Mouse (Mus musculus) neural tube, embryonic 14.5 days (tissue): ENCODE results near the gene Zfp729b. TPM values are rescaled to one million over a fixed set of nuclear protein-coding genes. Genes with fewer than 3 reads are reported as not detected.

Source experiments
- ATAC-seq: fragments of 200-750 bp; cut with Nextera tagmentation; 2 replicates; pipeline ENCODE4 v1.8.0; 2017; ENCODE audit warnings: low read depth, mild to moderate bottlenecking, moderate TSS enrichment, moderate library complexity
- H3K27ac ChIP-seq: fragments of 300-500 bp; sonication (generic); 2 replicates; pipeline ENCODE4 v1.5.1; 2014; ENCODE audit warnings: low read depth, mild to moderate bottlenecking, control low read depth, low read length, moderate library complexity, mixed read lengths
- H3K27me3 ChIP-seq: fragments of 300-500 bp; sonication (generic); 2 replicates; pipeline ENCODE4 v1.6.1; 2014; ENCODE audit warnings: low read length; ENCODE audit not compliant: control insufficient read depth, insufficient read depth
- H3K36me3 ChIP-seq: fragments of 300-500 bp; sonication (generic); 2 replicates; pipeline ENCODE4 v1.6.1; 2014; ENCODE audit warnings: low read length, mixed read lengths; ENCODE audit not compliant: control insufficient read depth, insufficient read depth
- H3K4me1 ChIP-seq: fragments of 300-500 bp; sonication (generic); 2 replicates; pipeline ENCODE4 v1.6.1; 2014; ENCODE audit warnings: low read length; ENCODE audit not compliant: control insufficient read depth, insufficient read depth
- H3K4me2 ChIP-seq: fragments of 300-500 bp; sonication (generic); 2 replicates; pipeline ENCODE4 v1.6.1; 2014; ENCODE audit warnings: mild to moderate bottlenecking, low read depth, low read length, control low read depth
- H3K4me3 ChIP-seq: fragments of 300-500 bp; sonication (generic); 2 replicates; pipeline ENCODE4 v1.5.1; 2014; ENCODE audit warnings: low read depth, low read length, control low read depth, mixed read lengths
- H3K9ac ChIP-seq: fragments of 300-500 bp; sonication (generic); replicated peaks from 2 replicates; pipeline ENCODE4 v1.6.1; 2014; ENCODE audit warnings: low read depth, mild to moderate bottlenecking, control low read depth, low read length, mixed read lengths
- H3K9me3 ChIP-seq: fragments of 300-500 bp; sonication (generic); 2 replicates; pipeline ENCODE4 v1.6.1; 2016; ENCODE audit warnings: low read length; ENCODE audit not compliant: control insufficient read depth
- WGBS: fragments of 180-500 bp; shearing (Covaris S2); extraction: QIAGEN DNeasy Blood & Tissue Kit; methylation state at CpG from one replicate; pipeline ENCODE4 v1.1.7; 2014; 5-methylcytosine and 5-hydroxymethylcytosine counted together
- polyA plus RNA-seq: library from polyadenylated mRNA; unstranded; fragments of >200 nt; fragmentation: Nextera tagmentation; extraction: Ambion mirVana; gene quantifications from 2 replicates; pipeline ENCODE4 v1.2.1, GENCODE M21; 2014

Zfp729b gene
- polyA plus RNA-seq = 6.1 and 7.2 TPM in 2 replicates

DNA sequence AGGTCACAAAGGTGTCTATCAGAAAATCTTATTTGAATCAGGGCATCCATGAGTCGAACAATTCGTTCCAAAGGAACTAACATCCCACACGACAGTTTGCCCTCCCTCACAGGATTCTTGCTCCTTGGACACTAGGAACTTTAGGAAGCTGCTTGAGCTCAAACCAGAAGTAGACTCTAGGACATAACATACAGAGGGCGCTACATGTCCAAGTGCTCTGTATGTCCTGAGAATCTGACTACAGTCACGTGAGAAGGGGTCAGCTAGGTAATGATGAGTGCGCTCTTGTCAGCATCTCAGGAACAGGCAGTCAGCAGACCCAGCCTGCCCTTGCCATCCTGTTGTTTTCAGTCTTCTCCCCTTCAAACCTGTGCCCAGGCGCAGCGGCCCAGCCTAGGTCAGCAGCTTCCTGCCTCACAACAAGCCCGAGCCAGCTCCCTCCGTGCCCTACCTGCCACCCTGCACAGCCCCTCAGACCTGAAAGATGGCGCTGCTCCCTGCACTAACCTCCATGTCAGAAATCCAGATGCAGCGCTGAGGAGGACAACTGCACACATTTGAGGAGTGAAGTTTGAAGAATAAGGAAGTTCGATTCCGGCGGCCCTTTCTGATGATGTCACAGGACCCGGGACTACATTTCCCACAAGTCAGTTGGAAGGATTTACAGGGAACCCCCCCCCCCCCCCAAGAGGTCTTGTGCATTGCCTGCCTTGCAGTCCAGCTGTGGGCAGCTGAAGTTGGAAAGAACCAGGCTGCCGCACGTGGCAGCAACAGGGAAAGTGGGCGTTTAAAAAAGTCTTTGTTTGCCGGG is at the start of gene Zfp729b:
TSS of gene Zfp729b (minus strand) at position 642 of the 811 bp plus-strand sequence.
- H3K36me3 ChIP-seq = no peaks in the 10 kb centered on the region
- no peaks in the 10 kb centered on the region for H3K9me3 ChIP-seq
- 0 out of 2 replicates have a peak within 1 kb of the TSS, but pooled peaks have one; percentile 60 for H3K27ac ChIP-seq
- ATAC-seq = peak; percentile 98
- H3K27me3 ChIP-seq = no peaks in the 10 kb centered on the region
- H3K4me2 ChIP-seq = peak within 1 kb of the TSS; percentile 57
- peak within 1 kb of the TSS; percentile 55 for H3K4me3 ChIP-seq
- 5% methylated on average over 20 of the region's 20 CpGs for WGBS
- peak within 1 kb of the TSS; percentile 46 for H3K9ac ChIP-seq
- H3K4me1 ChIP-seq = peaks cover 5% of the 10 kb centered on the region; the same call in 1 of the 2 replicates

DNA sequence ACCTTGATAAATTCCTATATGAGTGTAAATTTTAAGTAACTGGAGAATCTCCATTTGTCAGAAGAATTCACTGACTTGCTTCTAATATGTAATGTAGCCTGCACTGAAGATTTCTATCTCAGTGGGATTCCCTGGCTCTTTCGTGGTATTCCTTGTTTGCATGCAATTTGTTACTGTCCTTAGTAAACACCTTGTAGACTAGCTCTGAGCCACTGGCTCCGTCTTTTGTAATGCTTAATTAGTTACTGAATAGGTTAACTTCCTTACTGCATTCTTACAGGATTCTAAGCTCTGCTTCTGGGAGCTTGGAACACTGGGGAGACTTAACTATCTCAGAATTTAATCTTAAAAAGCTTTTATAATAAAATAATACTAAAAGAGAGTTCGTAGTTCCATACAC is 43.0 kb upstream of the Zfp729b start:
- H3K27me3 ChIP-seq = no peaks in the 10 kb centered on the region

DNA sequence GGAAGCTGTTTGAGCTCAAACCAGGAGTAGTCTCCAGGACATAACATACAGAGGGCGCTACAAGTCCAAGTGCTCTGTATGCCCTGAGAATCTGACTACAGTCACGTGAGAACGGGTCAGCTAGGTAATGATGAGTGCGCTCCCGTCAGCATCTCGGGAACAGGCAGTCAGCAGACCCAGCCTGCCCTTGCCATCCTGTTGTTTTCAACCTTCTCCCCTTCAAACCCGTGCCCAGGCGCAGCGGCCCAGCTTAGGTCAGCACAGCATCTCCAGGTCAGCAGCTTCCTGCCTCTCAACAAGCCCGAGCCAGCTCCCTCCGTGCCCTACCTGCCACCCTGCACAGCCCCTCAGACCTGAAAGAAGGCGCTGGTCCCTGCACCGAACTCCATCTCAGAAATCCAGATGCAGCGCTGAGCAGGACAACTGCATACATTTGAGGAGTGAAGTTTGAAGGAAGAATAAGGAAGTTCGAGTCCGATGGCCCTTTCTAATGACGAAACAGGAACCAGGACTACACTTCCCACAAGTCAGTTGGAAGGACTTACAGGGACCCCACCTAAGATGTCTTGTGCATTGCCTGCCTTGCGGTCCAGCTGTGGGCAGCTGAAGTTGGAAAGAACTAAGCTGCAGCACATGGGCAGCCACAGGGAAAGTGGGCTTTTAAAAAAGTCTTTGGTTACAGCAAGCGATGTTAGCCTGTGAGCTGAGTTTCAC is 27.9 kb upstream of the Zfp729b start, which contains the start of the genes Gm49345 and Zfp729a:
TSS of gene Gm49345 (minus strand) at position 476 of the 714 bp plus-strand sequence.
TSS of gene Zfp729a (minus strand) at position 498 of the 714 bp plus-strand sequence.
- peak within 1 kb of the TSS; percentile 68 for H3K9ac ChIP-seq
- H3K9me3 ChIP-seq = no peaks in the 10 kb centered on the region
- H3K4me3 ChIP-seq = peak within 1 kb of the TSS; percentile 71
- H3K27ac ChIP-seq = no peak within 1 kb of the TSS
- under 1% methylated on average over 19 of the region's 19 CpGs for WGBS
- H3K27me3 ChIP-seq = no peaks in the 10 kb centered on the region
- peak within 1 kb of the TSS; percentile 52 for H3K4me2 ChIP-seq
- no peaks in the 10 kb centered on the region for H3K36me3 ChIP-seq
- peak; percentile 99 for ATAC-seq
- H3K4me1 ChIP-seq = no peaks in the 10 kb centered on the region

More for the DNA sequence above, 43.0 kb upstream of the Zfp729b start:
- Histone ChIP-seq H3K4me2 (no peak overlapping the region), H3K36me3 (no peaks in the 10 kb centered on the region), H3K27ac (no peak overlapping the region), H3K9ac (no peak overlapping the region), H3K4me1 (no peaks in the 10 kb centered on the region), H3K4me3 (no peak overlapping the region), H3K9me3 (no peaks in the 10 kb centered on the region)
- 35% methylated on average over 3 of the region's 3 CpGs for WGBS
- ATAC-seq = no peak

DNA sequence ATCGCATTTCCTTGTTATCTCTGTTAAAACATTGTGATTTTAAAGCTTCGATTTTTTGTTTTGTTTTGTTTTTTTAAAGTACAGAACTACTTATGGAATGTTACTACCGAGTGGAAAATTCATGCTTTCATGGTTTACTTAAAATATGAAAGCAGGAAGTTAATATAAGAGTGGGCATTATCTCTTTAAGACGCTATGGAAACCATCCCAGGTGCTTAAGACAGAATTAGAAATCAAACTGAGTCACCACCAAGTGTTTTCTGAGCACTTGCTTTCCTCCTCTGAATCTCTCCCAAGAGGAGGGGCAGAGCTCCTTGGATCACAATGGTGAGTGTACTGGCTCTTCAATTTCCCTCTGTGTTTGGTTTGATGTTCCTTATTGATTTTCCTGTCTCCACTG is 601 bp upstream of the Zfp729b start:
- H3K4me3 ChIP-seq = peak overlapping the region; percentile 55; the same call in 1 of the 2 replicates
- H3K36me3 ChIP-seq = no peaks in the 10 kb centered on the region
- no peak overlapping the region for H3K4me2 ChIP-seq
- no peak overlapping the region for H3K9ac ChIP-seq
- no peaks in the 10 kb centered on the region for H3K27me3 ChIP-seq
- no peak overlapping the region for H3K27ac ChIP-seq
- peaks cover 5% of the 10 kb centered on the region; the same call in 1 of the 2 replicates for H3K4me1 ChIP-seq
- no peaks in the 10 kb centered on the region for H3K9me3 ChIP-seq
- no peak for ATAC-seq
- WGBS = 90% methylated on average over 4 of the region's 4 CpGs

DNA sequence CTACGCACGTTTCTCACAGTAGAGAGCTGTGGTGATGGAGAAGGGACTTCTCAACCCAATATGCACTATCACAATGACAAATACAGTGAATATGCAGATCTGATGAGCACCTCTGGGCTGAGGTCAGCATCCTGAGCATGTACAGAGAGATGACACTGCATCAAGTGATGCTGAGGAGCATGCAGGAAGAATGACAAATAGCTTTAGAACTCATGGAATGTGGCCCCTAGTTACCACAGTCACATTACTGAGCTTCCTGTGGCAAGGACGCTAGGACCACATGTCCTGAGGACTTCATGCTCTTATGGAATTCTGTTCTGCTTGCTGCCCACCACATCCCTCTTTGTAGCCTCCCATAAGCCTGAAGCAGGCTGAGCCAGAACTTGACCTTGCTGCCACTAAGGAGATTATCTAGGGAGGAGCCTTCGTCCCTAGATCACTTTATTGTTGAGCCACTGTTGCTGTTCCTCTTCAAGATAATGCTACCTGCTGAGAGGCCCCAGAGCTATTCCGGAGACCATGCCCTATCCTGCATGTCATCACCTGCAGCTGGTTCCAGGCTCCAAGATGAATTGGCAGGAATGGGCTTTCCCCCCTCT is 36.8 kb downstream of the Zfp729b start:
- no peaks in the 10 kb centered on the region for H3K4me1 ChIP-seq
- no peak overlapping the region for H3K27ac ChIP-seq
- WGBS = 79% methylated on average over 5 of the region's 5 CpGs
- no peaks in the 10 kb centered on the region for H3K27me3 ChIP-seq
- no peaks in the 10 kb centered on the region for H3K9me3 ChIP-seq
- no peaks in the 10 kb centered on the region for H3K36me3 ChIP-seq
- ATAC-seq = no peak
- no peak overlapping the region for H3K9ac ChIP-seq
- no peak overlapping the region for H3K4me3 ChIP-seq
- H3K4me2 ChIP-seq = no peak overlapping the region

GRCm38 (mm10) chr13:67553730-67554129 is 55.8 kb downstream of the Zfp729b start, which contains the start of gene Zfp748:
Zfp748 (minus strand) TSS chr13:67553830.
- Histone ChIP-seq H3K9me3 (no peaks in the 10 kb centered on the region), H3K27ac (peak within 1 kb of the TSS; percentile 69), H3K4me3 (peak within 1 kb of the TSS; percentile 63), H3K36me3 (no peaks in the 10 kb centered on the region), H3K9ac (peak within 1 kb of the TSS; percentile 69), H3K4me2 (peak within 1 kb of the TSS; percentile 81), H3K4me1 (peaks cover 13% of the 10 kb centered on the region), H3K27me3 (no peaks in the 10 kb centered on the region)
- ATAC-seq = no peak
- 86% methylated on average over 4 of the region's 4 CpGs for WGBS

- Histone ChIP-seq H3K27me3 (no peaks in the 10 kb centered on the region), H3K4me2 (peak overlapping the region; percentile 81), H3K9ac (peak overlapping the region; percentile 69), H3K4me1 (peaks cover 13% of the 10 kb centered on the region), H3K36me3 (no peaks in the 10 kb centered on the region), H3K9me3 (no peaks in the 10 kb centered on the region), H3K27ac (peak overlapping the region; percentile 69), H3K4me3 (peak overlapping the region; percentile 63)
- 1% methylated on average over 44 of the region's 44 CpGs for WGBS
- ATAC-seq = peak; percentile 99
These were observed 56.8 kb downstream of the Zfp729b start for GRCm38 (mm10) chr13:67552505-67553346.

GRCm38 (mm10) chr13:67545941-67546340 is 63.6 kb downstream of the Zfp729b start:
- no peak overlapping the region for H3K27ac ChIP-seq
- no peaks in the 10 kb centered on the region for H3K9me3 ChIP-seq
- H3K4me3 ChIP-seq = no peak overlapping the region
- H3K4me1 ChIP-seq = no peaks in the 10 kb centered on the region
- peaks cover 27% of the 10 kb centered on the region for H3K36me3 ChIP-seq
- H3K27me3 ChIP-seq = no peaks in the 10 kb centered on the region
- no peak for ATAC-seq
- no peak overlapping the region for H3K9ac ChIP-seq
- WGBS = 68% methylated on average over 1 of the region's 1 CpGs
- H3K4me2 ChIP-seq = no peak overlapping the region
